Mouse (Mus musculus): ENCODE measurements around the gene Gm49380.

- TF ChIP-seq CTCF (IDR thresholded peaks at IDR 0.05; ENCODE audit: low read depth) (no peak), EP300 (optimal IDR thresholded peaks at IDR 0.05) (no peak)
Observed at GRCm38 (mm10) chr9:44085276-44085675, 28.0 kb downstream of the Gm49380 start.
